Mouse (Mus musculus) thymus, adult 2 months (tissue): Measurements from ENCODE around the gene Cpsf4. TPM values are rescaled to one million over a fixed set of nuclear protein-coding genes. Genes with fewer than 3 reads are reported as not detected.

Experiments
- DNase-seq: peaks from one replicate; pipeline ENCODE4 v3.0.0; 2021
- H3K27ac ChIP-seq: fragments of 200-500 bp; 2 replicates; pipeline ENCODE4 v1.5.1; 2012; ENCODE audit warnings: low read length, control low read depth; ENCODE audit not compliant: control insufficient read depth, insufficient read depth
- H3K27me3 ChIP-seq: fragments of 200-500 bp; 2 replicates; pipeline ENCODE4 v1.6.1; 2012; ENCODE audit warnings: mild to moderate bottlenecking, low read length, moderate library complexity, mixed read lengths; ENCODE audit not compliant: control insufficient read depth, insufficient read depth
- H3K36me3 ChIP-seq: fragments of 200-500 bp; 2 replicates; pipeline ENCODE4 v1.6.1; 2012; ENCODE audit warnings: mild to moderate bottlenecking, low read length, moderate library complexity; ENCODE audit not compliant: control insufficient read depth, insufficient read depth
- H3K4me1 ChIP-seq: fragments of 200-500 bp; replicated peaks from 2 replicates; pipeline ENCODE4 v1.6.1; 2012; ENCODE audit warnings: low read length; ENCODE audit not compliant: control insufficient read depth, insufficient read depth
- H3K4me3 ChIP-seq: fragments of 200-500 bp; 2 replicates; pipeline ENCODE4 v1.5.1; 2012; ENCODE audit warnings: mild to moderate bottlenecking, low read length, control low read depth, moderate library complexity; ENCODE audit not compliant: control insufficient read depth, insufficient read depth
- CTCF ChIP-seq: fragments of 200-500 bp; IDR thresholded peaks from 2 replicates; pipeline ENCODE4 v1.5.1; 2012; ENCODE audit warnings: mild to moderate bottlenecking, control low read depth, low read length, moderate library complexity, borderline replicate concordance; ENCODE audit not compliant: control insufficient read depth, poor library complexity, insufficient read depth; ENCODE audit errors: extremely low read depth
- POLR2A ChIP-seq: fragments of 200-500 bp; IDR thresholded peaks from 2 replicates; pipeline ENCODE4 v1.6.1; 2012; ENCODE audit warnings: mild to moderate bottlenecking, low read length, control low read depth, moderate library complexity; ENCODE audit not compliant: control insufficient read depth, poor library complexity, insufficient read depth; ENCODE audit errors: extremely low read depth
- WGBS: fragments of 180-500 bp; shearing (Covaris S2); methylation state at CpG from one replicate; pipeline ENCODE4 v1.1.7; 2018; 5-methylcytosine and 5-hydroxymethylcytosine counted together
- polyA plus RNA-seq: library from polyadenylated mRNA; depleted of rRNA; stranded (reverse); fragments of >200 nt; gene quantifications from 2 replicates; pipeline ENCODE4 v1.2.3, GENCODE M21; 2012

Cpsf4 gene
- polyA plus RNA-seq, 1 experiment, result 66.0 TPM

GRCm38 (mm10) chr5:145200387-145200786 is 33.4 kb downstream of the Cpsf4 start:
- WGBS, result 73% methylated on average over 7 of the region's 7 CpGs
- Histone ChIP-seq H3K4me1 (peaks cover 10% of the 10 kb centered on the region), H3K4me3 (no peak overlapping the region), H3K27me3 (no peaks in the 10 kb centered on the region), H3K27ac (no peak overlapping the region), H3K36me3 (peaks cover 9% of the 10 kb centered on the region)
- TF ChIP-seq CTCF, result no peak
- no peak for TF ChIP-seq POLR2A
- no peak for DNase-seq

GRCm38 (mm10) chr5:145201321-145201991 is 34.4 kb downstream of the Cpsf4 start, which contains the start of gene Zkscan14:
Zkscan14 (minus strand) TSS chr5:145201868.
- H3K27ac ChIP-seq, result peak within 1 kb of the TSS; percentile 87
- no peak for TF ChIP-seq CTCF
- TF ChIP-seq POLR2A, result 0 out of 2 replicates have a peak, but pooled peaks have one; percentile 43
- DNase-seq, result peak; percentile 74
- no peaks in the 10 kb centered on the region for H3K36me3 ChIP-seq
- H3K27me3 ChIP-seq, result no peaks in the 10 kb centered on the region
- peak within 1 kb of the TSS; percentile 97 for H3K4me3 ChIP-seq
- peaks cover 14% of the 10 kb centered on the region for H3K4me1 ChIP-seq
- under 1% methylated on average over 37 of the region's 37 CpGs for WGBS

- H3K4me1 ChIP-seq, result peaks cover 14% of the 10 kb centered on the region
- TF ChIP-seq CTCF (no peak), POLR2A (no peak)
- H3K36me3 ChIP-seq, result no peaks in the 10 kb centered on the region
- no peaks in the 10 kb centered on the region for H3K27me3 ChIP-seq
- H3K4me3 ChIP-seq, result no peak overlapping the region
- no peak overlapping the region for H3K27ac ChIP-seq
- WGBS, result 53% methylated on average over 3 of the region's 3 CpGs
- DNase-seq, result no peak
These were observed 35.4 kb downstream of the Cpsf4 start for GRCm38 (mm10) chr5:145202446-145202845.

- Histone ChIP-seq H3K27me3 (no peaks in the 10 kb centered on the region), H3K27ac (peak within 1 kb of the TSS; percentile 59; the same call in 1 of the 2 replicates), H3K4me1 (peaks cover 14% of the 10 kb centered on the region), H3K36me3 (no peaks in the 10 kb centered on the region), H3K4me3 (peak within 1 kb of the TSS; percentile 77)
- TF ChIP-seq POLR2A (no peak), CTCF (no peak)
- peak; percentile 97 for DNase-seq
- under 1% methylated on average over 22 of the region's 22 CpGs for WGBS
These were observed 37.1 kb downstream of the Cpsf4 start, which contains the start of gene Zkscan5 for GRCm38 (mm10) chr5:145203936-145204691. Zkscan5 (plus strand) TSS chr5:145204562.

- TF ChIP-seq POLR2A (no peak), CTCF (no peak)
- Histone ChIP-seq H3K27me3 (no peaks in the 10 kb centered on the region), H3K4me3 (peak overlapping the region; percentile 17; the same call in 1 of the 2 replicates), H3K4me1 (peaks cover 14% of the 10 kb centered on the region), H3K36me3 (no peaks in the 10 kb centered on the region), H3K27ac (no peak overlapping the region)
- no peak for DNase-seq
- 21% methylated on average over 9 of the region's 9 CpGs for WGBS
These were observed 38.0 kb downstream of the Cpsf4 start for GRCm38 (mm10) chr5:145205041-145205440.

GRCm38 (mm10) chr5:145207385-145207784 is 40.4 kb downstream of the Cpsf4 start:
- TF ChIP-seq POLR2A, result no peak
- TF ChIP-seq CTCF, result no peak
- 97% methylated on average over 6 of the region's 6 CpGs for WGBS
- Histone ChIP-seq H3K36me3 (no peaks in the 10 kb centered on the region; the same call in none of the 2 replicates), H3K4me1 (peaks cover 14% of the 10 kb centered on the region), H3K27ac (no peak overlapping the region), H3K4me3 (no peak overlapping the region), H3K27me3 (no peaks in the 10 kb centered on the region)
- DNase-seq, result no peak
